Mouse (Mus musculus) neural tube, embryonic 11.5 days (tissue): ENCODE measurements around the gene Rnf145. TPM values are rescaled to one million over a fixed set of nuclear protein-coding genes. Genes with fewer than 3 reads are reported as not detected.

ENCODE experiments used
- ATAC-seq: fragments of 200-750 bp; cut with Nextera tagmentation; 2 replicates; pipeline ENCODE4 v1.8.0; 2017; ENCODE audit warnings: moderate number of reproducible peaks, mild to moderate bottlenecking, moderate TSS enrichment, moderate library complexity; ENCODE audit not compliant: insufficient read depth, low FRiP score, low TSS enrichment
- DNase-seq: peaks from one replicate; pipeline ENCODE4 v3.0.0-alpha.2; 2015; ENCODE audit warnings: low spot score
- H3K27ac ChIP-seq: fragments of 300-500 bp; sonication (generic); 2 replicates; pipeline ENCODE4 v1.5.1; 2014; ENCODE audit warnings: low read depth, mild to moderate bottlenecking, low read length
- H3K27me3 ChIP-seq: fragments of 300-500 bp; sonication (generic); 2 replicates; pipeline ENCODE4 v1.6.1; 2014; ENCODE audit warnings: mild to moderate bottlenecking, low read length, mixed read lengths; ENCODE audit not compliant: control insufficient read depth, insufficient read depth
- H3K36me3 ChIP-seq: fragments of 300-500 bp; sonication (generic); 2 replicates; pipeline ENCODE4 v1.6.1; 2014; ENCODE audit warnings: mild to moderate bottlenecking, low read length, moderate library complexity, mixed read lengths; ENCODE audit not compliant: control insufficient read depth, insufficient read depth
- H3K4me1 ChIP-seq: fragments of 300-500 bp; sonication (generic); 2 replicates; pipeline ENCODE4 v1.6.1; 2014; ENCODE audit warnings: low read length, mixed read lengths; ENCODE audit not compliant: control insufficient read depth, insufficient read depth
- H3K4me2 ChIP-seq: fragments of 300-500 bp; sonication (generic); 2 replicates; pipeline ENCODE4 v1.6.1; 2014; ENCODE audit warnings: low read depth, mild to moderate bottlenecking, moderate library complexity
- H3K4me3 ChIP-seq: fragments of 300-500 bp; sonication (generic); 2 replicates; pipeline ENCODE4 v1.5.1; 2014; ENCODE audit warnings: low read depth, low read length
- H3K9ac ChIP-seq: fragments of 300-500 bp; sonication (generic); 2 replicates; pipeline ENCODE4 v1.6.1; 2014; ENCODE audit warnings: mild to moderate bottlenecking, low read length
- H3K9me3 ChIP-seq: fragments of 300-500 bp; sonication (generic); 2 replicates; pipeline ENCODE4 v1.6.1; 2016; ENCODE audit warnings: low read length; ENCODE audit not compliant: control insufficient read depth
- WGBS: fragments of 180-500 bp; shearing (Covaris S2); extraction: QIAGEN DNeasy Blood & Tissue Kit; methylation state at CpG from one replicate; pipeline ENCODE4 v1.1.7; 2014; 5-methylcytosine and 5-hydroxymethylcytosine counted together
- polyA plus RNA-seq: library from polyadenylated mRNA; unstranded; fragments of >200 nt; fragmentation: Nextera tagmentation; extraction: Ambion mirVana; gene quantifications from 2 replicates; pipeline ENCODE4 v1.2.1, GENCODE M21; 2014

Gene Rnf145
- polyA plus RNA-seq, 1 experiment from 2014 or later = 142 TPM

GRCm38 (mm10) chr11:44547651-44548196 lies 29.0 kb downstream of the Rnf145 start:
- DNase-seq (no peak), ATAC-seq (no peak)
- no peak overlapping the region for H3K4me2 ChIP-seq
- H3K27me3 ChIP-seq = no peaks in the 10 kb centered on the region
- WGBS = 89% methylated on average over 8 of the region's 8 CpGs
- H3K4me3 ChIP-seq = no peak overlapping the region
- no peaks in the 10 kb centered on the region for H3K4me1 ChIP-seq
- no peak overlapping the region for H3K27ac ChIP-seq
- H3K9me3 ChIP-seq = no peaks in the 10 kb centered on the region
- peaks cover 23% of the 10 kb centered on the region for H3K36me3 ChIP-seq
- no peak overlapping the region for H3K9ac ChIP-seq

GRCm38 (mm10) chr11:44548816-44549215 lies 30.1 kb downstream of the Rnf145 start:
- 98% methylated on average over 12 of the region's 12 CpGs for WGBS
- no peaks in the 10 kb centered on the region for H3K27me3 ChIP-seq
- DNase-seq = no peak
- no peak overlapping the region for H3K9ac ChIP-seq
- peaks cover 23% of the 10 kb centered on the region for H3K36me3 ChIP-seq
- no peaks in the 10 kb centered on the region for H3K9me3 ChIP-seq
- no peaks in the 10 kb centered on the region for H3K4me1 ChIP-seq
- ATAC-seq = no peak
- H3K27ac ChIP-seq = no peak overlapping the region
- H3K4me3 ChIP-seq = no peak overlapping the region
- H3K4me2 ChIP-seq = no peak overlapping the region

GRCm38 (mm10) chr11:44549511-44550278 lies 30.9 kb downstream of the Rnf145 start:
- Histone ChIP-seq H3K27me3 (no peaks in the 10 kb centered on the region), H3K36me3 (peaks cover 23% of the 10 kb centered on the region), H3K27ac (no peak overlapping the region), H3K4me2 (no peak overlapping the region), H3K4me3 (no peak overlapping the region), H3K9me3 (no peaks in the 10 kb centered on the region), H3K9ac (no peak overlapping the region), H3K4me1 (no peaks in the 10 kb centered on the region)
- no peak for ATAC-seq
- 93% methylated on average over 10 of the region's 10 CpGs for WGBS
- DNase-seq = no peak

- H3K9me3 ChIP-seq = no peaks in the 10 kb centered on the region
- no peaks in the 10 kb centered on the region for H3K27me3 ChIP-seq
- H3K4me2 ChIP-seq = no peak overlapping the region
- no peaks in the 10 kb centered on the region for H3K4me1 ChIP-seq
- WGBS = 90% methylated on average over 6 of the region's 6 CpGs
- H3K4me3 ChIP-seq = no peak overlapping the region
- no peak overlapping the region for H3K9ac ChIP-seq
- DNase-seq = no peak
- H3K27ac ChIP-seq = no peak overlapping the region
- peaks cover 23% of the 10 kb centered on the region for H3K36me3 ChIP-seq
- ATAC-seq = no peak
Measured at GRCm38 (mm10) chr11:44550996-44551395, 32.2 kb downstream of the Rnf145 start.

- Histone ChIP-seq H3K4me3 (no peak overlapping the region), H3K27ac (no peak overlapping the region), H3K27me3 (no peaks in the 10 kb centered on the region), H3K4me2 (no peak overlapping the region), H3K4me1 (no peaks in the 10 kb centered on the region), H3K36me3 (peaks cover 15% of the 10 kb centered on the region), H3K9ac (no peak overlapping the region), H3K9me3 (no peaks in the 10 kb centered on the region)
- DNase-seq (no peak), ATAC-seq (no peak)
- 90% methylated on average over 4 of the region's 4 CpGs for whole genome bisulfite sequencing
Measured at GRCm38 (mm10) chr11:44554339-44554738, 35.6 kb downstream of the Rnf145 start.

GRCm38 (mm10) chr11:44558521-44558920 lies 39.8 kb downstream of the Rnf145 start:
- Histone ChIP-seq H3K27me3 (no peaks in the 10 kb centered on the region), H3K9me3 (no peaks in the 10 kb centered on the region), H3K36me3 (peaks cover 7% of the 10 kb centered on the region), H3K27ac (no peak overlapping the region), H3K4me1 (no peaks in the 10 kb centered on the region), H3K9ac (no peak overlapping the region), H3K4me2 (no peak overlapping the region), H3K4me3 (no peak overlapping the region)
- ATAC-seq = no peak
- 95% methylated on average over 3 of the region's 3 CpGs for whole genome bisulfite sequencing
- DNase-seq = no peak

GRCm38 (mm10) chr11:44559466-44559865 lies 40.7 kb downstream of the Rnf145 start:
- no peaks in the 10 kb centered on the region for H3K27me3 ChIP-seq
- H3K4me3 ChIP-seq = no peak overlapping the region
- H3K4me1 ChIP-seq = no peaks in the 10 kb centered on the region
- H3K4me2 ChIP-seq = no peak overlapping the region
- H3K27ac ChIP-seq = no peak overlapping the region
- DNase-seq = no peak
- ATAC-seq = no peak
- H3K9me3 ChIP-seq = no peaks in the 10 kb centered on the region
- peaks cover 11% of the 10 kb centered on the region for H3K36me3 ChIP-seq
- no peak overlapping the region for H3K9ac ChIP-seq
- 96% methylated on average over 6 of the region's 6 CpGs for whole genome bisulfite sequencing

GRCm38 (mm10) chr11:44560396-44560795 lies 41.6 kb downstream of the Rnf145 start:
- no peaks in the 10 kb centered on the region for H3K9me3 ChIP-seq
- no peaks in the 10 kb centered on the region for H3K4me1 ChIP-seq
- no peak overlapping the region for H3K9ac ChIP-seq
- WGBS = 95% methylated on average over 8 of the region's 8 CpGs
- no peak overlapping the region for H3K27ac ChIP-seq
- H3K27me3 ChIP-seq = no peaks in the 10 kb centered on the region
- H3K4me2 ChIP-seq = no peak overlapping the region
- DNase-seq (no peak), ATAC-seq (no peak)
- H3K4me3 ChIP-seq = no peak overlapping the region
- peaks cover 11% of the 10 kb centered on the region for H3K36me3 ChIP-seq

- Histone ChIP-seq H3K27me3 (no peaks in the 10 kb centered on the region), H3K27ac (no peak overlapping the region), H3K9me3 (no peaks in the 10 kb centered on the region), H3K4me3 (no peak overlapping the region), H3K9ac (no peak overlapping the region), H3K4me1 (no peaks in the 10 kb centered on the region), H3K4me2 (no peak overlapping the region), H3K36me3 (peaks cover 15% of the 10 kb centered on the region)
- no peak for DNase-seq
- ATAC-seq = no peak
- WGBS = 73% methylated on average over 21 of the region's 21 CpGs
Measured at GRCm38 (mm10) chr11:44561476-44562015, 42.8 kb downstream of the Rnf145 start.
